Mouse (Mus musculus) gastrocnemius, adult 2 months (tissue): ENCODE measurements around the gene Ccdc150. TPM values are rescaled to one million over a fixed set of nuclear protein-coding genes. Genes with fewer than 3 reads are reported as not detected.

Experiments
- DNase-seq: peaks from one replicate; pipeline ENCODE4 v3.0.0; 2022
- H3K27ac ChIP-seq: fragments of 200-600 bp; 2 replicates; pipeline ENCODE4 v1.8.1; 2022; ENCODE audit warnings: mild to moderate bottlenecking
- H3K4me3 ChIP-seq: fragments of 200-600 bp; 2 replicates; pipeline ENCODE4 v1.8.1; 2022; ENCODE audit warnings: mild to moderate bottlenecking, moderate library complexity
- CTCF ChIP-seq: fragments of 200-600 bp; IDR thresholded peaks from 2 replicates; pipeline ENCODE4 v1.8.1; 2022; ENCODE audit warnings: antibody characterized with exemption, mild to moderate bottlenecking, moderate library complexity
- intact Hi-C: fragments of 180-260 bp; cut with DNase I; formaldehyde crosslinking; loops from one replicate; pipeline ENCODE4 v1.15.1; 2025
- total RNA-seq, 2 experiments: library from RNA; stranded (reverse); gene quantifications; 2 replicates each; pipeline ENCODE4 v1.2.3; 2021

Gene Ccdc150
- total RNA-seq, 2 experiments from 2014 or later, result 0.22 TPM; not detected in 1

GRCm38 (mm10) chr1:54377506-54378051, 127.1 kb downstream of the Ccdc150 start:
- no peak overlapping the region for H3K4me3 ChIP-seq
- no peak for DNase-seq
- TF ChIP-seq CTCF, result no peak
- intact Hi-C loops, result no loop called here
- H3K27ac ChIP-seq, result no peak overlapping the region

- Histone ChIP-seq H3K4me3 (no peak overlapping the region), H3K27ac (no peak overlapping the region)
- DNase-seq, result peak; percentile 52
- peak; percentile 75 for TF ChIP-seq CTCF
- intact Hi-C loops, result loop anchor here (5.0 kb wide), 1 partner anchor 474 kb away; no protein-coding TSS in a partner anchor
Measured at GRCm38 (mm10) chr1:54380978-54381914, 130.8 kb downstream of the Ccdc150 start.

DNA sequence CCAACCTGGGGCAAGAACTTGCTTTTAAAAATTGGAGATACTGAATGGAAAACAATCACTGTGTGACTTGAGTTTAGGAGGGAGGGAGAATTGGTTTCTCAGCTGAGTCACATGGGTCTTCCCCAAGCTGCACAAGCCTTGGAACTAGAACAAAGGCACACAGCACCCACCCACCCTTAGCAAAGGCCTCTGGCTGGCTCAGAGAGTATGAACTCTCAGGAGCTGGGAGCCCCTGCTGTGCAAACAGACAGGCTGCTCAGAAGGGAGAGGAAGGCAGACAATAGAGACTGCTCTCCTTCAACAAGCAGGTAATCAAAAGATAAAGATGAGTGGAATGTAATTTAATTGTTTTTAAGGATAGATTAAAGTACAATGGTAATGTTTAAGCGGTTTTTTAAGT, 133.7 kb downstream of the Ccdc150 start:
- intact Hi-C loops, result loop anchor here (5.0 kb wide), 1 partner anchor 477 kb away; no protein-coding TSS in a partner anchor
- no peak overlapping the region for H3K4me3 ChIP-seq
- H3K27ac ChIP-seq, result no peak overlapping the region
- no peak for TF ChIP-seq CTCF
- no peak for DNase-seq

DNA sequence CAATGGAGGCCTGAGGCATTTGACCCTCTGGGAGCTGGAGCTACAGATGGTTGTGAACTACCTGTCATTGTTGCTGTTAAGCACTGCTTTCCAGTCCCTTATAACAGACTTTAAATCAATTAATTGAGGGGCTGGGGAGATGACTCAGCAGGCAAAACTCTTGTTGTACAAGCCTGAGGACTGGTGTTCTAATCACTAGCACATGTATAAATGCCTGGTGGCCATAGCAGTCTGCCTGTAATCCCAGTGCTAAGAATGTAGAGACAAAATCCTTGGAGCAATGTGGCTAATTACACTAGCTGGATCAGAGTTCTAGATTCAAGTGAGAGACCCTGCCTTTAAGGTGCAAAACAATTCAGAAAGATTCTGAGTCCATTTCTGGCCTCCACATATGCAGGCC, 152.3 kb downstream of the Ccdc150 start:
- no peak for DNase-seq
- Histone ChIP-seq H3K27ac (no peak overlapping the region), H3K4me3 (no peak overlapping the region)
- intact Hi-C loops, result no loop called here
- TF ChIP-seq CTCF, result no peak

Other genes starting within 250 kb of the Ccdc150 start
- gene Hecw2, start 55.5 kb upstream of the Ccdc150 start, total RNA-seq, result 1 to 10 TPM; 5.1 to 7.9 TPM
- 10 to 100 TPM in 1 of 2 experiments, 1 to 10 TPM in 1; 8.7 to 10.5 TPM for gene Gtf3c3, start 188.3 kb downstream of the Ccdc150 start, total RNA-seq